In genomic region chr19:23142427-23143073, GRCm38 (mm10) we compare ENCODE assay signal across 7 mouse cellular contexts. TPM values are rescaled to one million over a fixed set of nuclear protein-coding genes. Genes with fewer than 3 reads are reported as not detected.
DNase-seq lines count a peak whose midpoint lies in the region; ATAC-seq and TF ChIP-seq lines count a peak whose summit lies in the region.

No protein-coding gene starts in this region.

- H3K9me3 ChIP-seq in forebrain, embryonic 10.5 days: no peaks in the 10 kb centered on the region
- H3K9me3 ChIP-seq in intestine, embryonic 15.5 days: no peaks in the 10 kb centered on the region
- H3K9me3 ChIP-seq in stomach, embryonic 15.5 days: no peaks in the 10 kb centered on the region

- H3K79me2 ChIP-seq in C2C12 (ENCODE audit: control insufficient read depth, insufficient read depth): peaks cover 29% of the 10 kb centered on the region

- no peaks in the 10 kb centered on the region for H3K27me3 ChIP-seq in C2C12 (ENCODE audit: control insufficient read depth, insufficient read depth, insufficient read length)
- H3K27me3 ChIP-seq in forebrain, embryonic 10.5 days (ENCODE audit: poor library complexity, severe bottlenecking): peaks cover 62% of the 10 kb centered on the region
- no peaks in the 10 kb centered on the region for H3K27me3 ChIP-seq in intestine, embryonic 15.5 days (replicated peaks)
- H3K27me3 ChIP-seq in stomach, embryonic 15.5 days (replicated peaks): no peaks in the 10 kb centered on the region; the same call in 1 of the 2 replicates

- peak; percentile 65; the same call in 1 of the 2 replicates for TF ChIP-seq POLR2A in lung, adult 2 months (IDR thresholded peaks at IDR 0.05; ENCODE audit: borderline replicate concordance, extremely low read depth, low read depth, low read length)

- peak overlapping the region; percentile 49 for H3K4me3 ChIP-seq in C2C12 (ENCODE audit: insufficient read depth, poor library complexity, severe bottlenecking)
- peak overlapping the region; percentile 67 for H3K4me3 ChIP-seq in forebrain, embryonic 10.5 days
- peak overlapping the region; percentile 61 for H3K4me3 ChIP-seq in intestine, embryonic 15.5 days (replicated peaks)
- peak overlapping the region; percentile 84 for H3K4me3 ChIP-seq in lung, adult 2 months (replicated peaks; ENCODE audit: extremely low read depth, low read depth, low read length)
- H3K4me3 ChIP-seq in stomach, embryonic 15.5 days (replicated peaks): peak overlapping the region; percentile 56

- peak overlapping the region; percentile 57 for H3K9ac ChIP-seq in intestine, embryonic 15.5 days
- H3K9ac ChIP-seq in stomach, embryonic 15.5 days: peak overlapping the region; percentile 7; the same call in 1 of the 2 replicates

- peak; percentile 94 for DNase-seq in 3T3-L1 (ENCODE audit: low read depth, low spot score)
- DNase-seq in forebrain, embryonic 10.5 days (ENCODE audit: extremely low spot score, low spot score): peak; percentile 17
- no peak for DNase-seq in lung, adult 2 months
- DNase-seq in urinary bladder, adult 18-20 months (ENCODE audit: low spot score in 2 of 2): no peak

- H3K36me3 ChIP-seq in C2C12 (ENCODE audit: control insufficient read depth, insufficient read depth): no peaks in the 10 kb centered on the region
- no peaks in the 10 kb centered on the region for H3K36me3 ChIP-seq in forebrain, embryonic 10.5 days (replicated peaks)
- no peaks in the 10 kb centered on the region for H3K36me3 ChIP-seq in intestine, embryonic 15.5 days
- no peaks in the 10 kb centered on the region for H3K36me3 ChIP-seq in stomach, embryonic 15.5 days

- WGBS in forebrain, embryonic 10.5 days: 2% methylated on average over 28 of the region's 28 CpGs
- 6% methylated on average over 28 of the region's 28 CpGs for WGBS in intestine, embryonic 15.5 days
- WGBS in lung, adult 2 months: 3% methylated on average over 28 of the region's 28 CpGs
- WGBS in stomach, embryonic 15.5 days: 6% methylated on average over 28 of the region's 28 CpGs

- no peak for TF ChIP-seq CTCF in C2C12 (IDR thresholded peaks at IDR 0.05; ENCODE audit: control insufficient read depth, insufficient read depth, insufficient read length)
- TF ChIP-seq CTCF in lung, adult 2 months (IDR thresholded peaks at IDR 0.05; ENCODE audit: insufficient read depth, low read length): no peak

- ATAC-seq in intestine, embryonic 15.5 days: no peak; the same call in 1 of the 2 replicates
- no peak for ATAC-seq in stomach, embryonic 15.5 days (ENCODE audit: insufficient read depth, low FRiP score, low read depth)

- H3K79me3 ChIP-seq in C2C12 (ENCODE audit: low read depth): peaks cover 3% of the 10 kb centered on the region

- H3ac ChIP-seq in C2C12 (ENCODE audit: control insufficient read depth, insufficient read length, low read depth): peak overlapping the region; percentile 40

- peak overlapping the region; percentile 96 for H3K4me2 ChIP-seq in intestine, embryonic 15.5 days (replicated peaks)
- H3K4me2 ChIP-seq in stomach, embryonic 15.5 days: peak overlapping the region; percentile 82

- H3K4me1 ChIP-seq in forebrain, embryonic 10.5 days: peaks cover 30% of the 10 kb centered on the region
- H3K4me1 ChIP-seq in intestine, embryonic 15.5 days (replicated peaks): peaks cover 11% of the 10 kb centered on the region; the same call in 1 of the 2 replicates
- peaks cover 14% of the 10 kb centered on the region; the same call in 1 of the 2 replicates for H3K4me1 ChIP-seq in lung, adult 2 months (ENCODE audit: control insufficient read depth, insufficient read depth, low read length)
- H3K4me1 ChIP-seq in stomach, embryonic 15.5 days: 0 out of 2 replicates have a peak, but pooled peaks cover 7% of the 10 kb centered on the region

- H3K27ac ChIP-seq in forebrain, embryonic 10.5 days: no peak overlapping the region
- no peak overlapping the region for H3K27ac ChIP-seq in intestine, embryonic 15.5 days
- H3K27ac ChIP-seq in stomach, embryonic 15.5 days: no peak overlapping the region

TF ChIP-seq in C2C12, 6 proteins besides CTCF, POLR2A, EP300 and RAD21:
- TF ChIP-seq FOSL1 (IDR thresholded peaks at IDR 0.05; ENCODE audit: insufficient read depth, low read length, poor library complexity, severe bottlenecking) (no peak), MYOD1 (IDR thresholded peaks at IDR 0.05; ENCODE audit: control insufficient read depth, insufficient read length, low read depth) (no peak), MAX (IDR thresholded peaks at IDR 0.05) (no peak), CEBPB (IDR thresholded peaks at IDR 0.05; ENCODE audit: low read depth) (no peak), MYOG (IDR thresholded peaks at IDR 0.05; ENCODE audit: control insufficient read depth, extremely low read depth, insufficient read length) (no peak), USF1 (IDR thresholded peaks at IDR 0.05; ENCODE audit: low read depth) (peak; percentile 67)

RNA-seq across cellular contexts. Expression of gene Klf9, which starts 1.5 kb away (rescaled TPM):
- 2.5 TPM for polyA plus RNA-seq in C2C12 (2012; fragmentation: generic; extraction: Trizol)
- 0.81 and 0.95 TPM in 2 replicates for polyA plus RNA-seq in forebrain, embryonic 10.5 days (2016; fragmentation: Nextera tagmentation; extraction: Ambion mirVana)
- polyA plus RNA-seq in intestine, embryonic 15.5 days (2015; fragmentation: Nextera tagmentation; extraction: Ambion mirVana): 3.9 and 4.6 TPM in 2 replicates
- polyA plus RNA-seq in lung, adult 2 months (2012; rRNA removed): 46.9 and 97.8 TPM in 2 replicates
- polyA plus RNA-seq in stomach, embryonic 15.5 days (2015; fragmentation: Nextera tagmentation; extraction: Ambion mirVana): 6.8 and 8.1 TPM in 2 replicates

Comparison
In these comparisons a context has a peak if more than half of its experiments do, and no peak if none do; other contexts are left out.
1. DNase-seq: peak in 3T3-L1 (single experiment) and forebrain, embryonic 10.5 days (single experiment); none in lung, adult 2 months (single experiment) and urinary bladder, adult 18-20 months (0 of 2).
2. Peak in every context shown above with its lines, with median percentiles within 50 percentile points of each other: H3K4me3 ChIP-seq.